In the genomic region with DNA sequence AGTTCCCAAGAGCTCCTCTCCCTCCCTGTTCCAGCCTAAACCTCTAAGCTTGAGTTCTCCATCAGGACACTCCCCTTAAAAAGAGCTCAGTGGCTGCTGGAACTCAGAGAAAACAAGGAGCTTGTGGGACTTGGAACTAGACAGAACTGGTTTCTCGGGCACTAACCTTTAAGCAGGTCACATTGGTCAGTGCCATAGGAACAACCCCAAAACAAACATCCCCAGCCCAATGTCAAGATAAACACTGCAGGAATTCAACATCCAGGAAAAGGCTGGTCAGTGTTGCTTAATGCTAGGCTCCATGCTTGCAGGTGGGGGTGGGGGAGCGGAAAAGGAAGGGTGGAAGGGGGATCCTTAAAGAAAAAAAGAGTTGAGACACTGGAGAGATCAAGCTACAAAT, we compare ENCODE assay signal across 18 mouse cellular contexts.
DNase-seq lines count a peak whose midpoint lies in the region; ATAC-seq and TF ChIP-seq lines count a peak whose summit lies in the region.
"Had no signal": no experiment of that assay in that cellular context is flagged by ENCODE, and none has a peak within 500 bp of the region (broad histone marks: within the 10 kb centered on the region; RNA-seq: fewer than 3 reads in every experiment).

No protein-coding gene starts in this region.

- H3K4me2 ChIP-seq in heart, embryonic 12.5 days: no peak overlapping the region
- H3K4me2 ChIP-seq in lung, embryonic 16.5 days (ENCODE audit: low read depth, low read length): no peak overlapping the region
- H3K4me2 ChIP-seq in lung, postnatal 0 days (replicated peaks; ENCODE audit: low read depth, low read length): no peak overlapping the region
- H3K4me2 ChIP-seq: heart, embryonic 13.5 days; intestine, embryonic 15.5 days; lung, embryonic 14.5 days; midbrain, embryonic 12.5 days had no signal

- no peaks in the 10 kb centered on the region for H3K27me3 ChIP-seq in heart, embryonic 12.5 days (replicated peaks)
- H3K27me3 ChIP-seq in lung, embryonic 16.5 days (ENCODE audit: control insufficient read depth, insufficient read depth, low read depth, low read length): no peaks in the 10 kb centered on the region
- H3K27me3 ChIP-seq in lung, postnatal 0 days (replicated peaks; ENCODE audit: insufficient read depth, low read length): no peaks in the 10 kb centered on the region
- H3K27me3 ChIP-seq: CH12.LX; heart, embryonic 13.5 days; intestine, embryonic 15.5 days; midbrain, embryonic 12.5 days had no signal

- no peak for TF ChIP-seq POLR2A in lung, adult 2 months (IDR thresholded peaks at IDR 0.05; ENCODE audit: borderline replicate concordance, extremely low read depth, low read depth, low read length)

- no peak for DNase-seq in heart, postnatal 36 days
- no peak for DNase-seq in lung, adult 2 months
- peak; percentile 90 for DNase-seq in lung, postnatal 0 days (ENCODE audit: low spot score)
- no peak for DNase-seq in gastrocnemius, adult 2 months
- no peak for DNase-seq in ovary, postnatal 10 days (ENCODE audit: low spot score)
- DNase-seq: adrenal gland, adult 2 months; cerebellum, adult 9-10 months; gastrocnemius, postnatal 14 days; lung, embryonic 14.5 days; thymus, adult 18-20 months had no signal

- peaks cover 85% of the 10 kb centered on the region for H3K36me3 ChIP-seq in heart, embryonic 12.5 days
- peaks cover 30% of the 10 kb centered on the region; the same call in 1 of the 2 replicates for H3K36me3 ChIP-seq in lung, embryonic 16.5 days (ENCODE audit: control insufficient read depth, insufficient read depth, low read length)
- peaks cover 17% of the 10 kb centered on the region; the same call in 1 of the 2 replicates for H3K36me3 ChIP-seq in lung, postnatal 0 days (ENCODE audit: insufficient read depth, low read length)

- 70% methylated on average over 2 of the region's 2 CpGs for WGBS in heart, embryonic 12.5 days
- WGBS in lung, embryonic 16.5 days: 51% methylated on average over 2 of the region's 2 CpGs
- 40% methylated on average over 2 of the region's 2 CpGs for WGBS in lung, adult 2 months
- 38% methylated on average over 2 of the region's 2 CpGs for WGBS in lung, postnatal 0 days

- no peak overlapping the region for H3K9ac ChIP-seq in heart, embryonic 12.5 days
- no peak overlapping the region for H3K9ac ChIP-seq in lung, embryonic 16.5 days (ENCODE audit: low read length)
- H3K9ac ChIP-seq in lung, postnatal 0 days (replicated peaks; ENCODE audit: low read depth): no peak overlapping the region
- H3K9ac ChIP-seq: heart, embryonic 13.5 days; intestine, embryonic 15.5 days; lung, embryonic 14.5 days; midbrain, embryonic 12.5 days had no signal

- H3K9me3 ChIP-seq in heart, embryonic 12.5 days (replicated peaks): no peaks in the 10 kb centered on the region
- no peaks in the 10 kb centered on the region for H3K9me3 ChIP-seq in lung, embryonic 16.5 days (ENCODE audit: control insufficient read depth, low read length)
- H3K9me3 ChIP-seq in lung, postnatal 0 days (ENCODE audit: low read length): no peaks in the 10 kb centered on the region
- H3K9me3 ChIP-seq: heart, embryonic 13.5 days; intestine, embryonic 15.5 days; midbrain, embryonic 12.5 days had no signal

- no peaks in the 10 kb centered on the region for H3K4me1 ChIP-seq in heart, embryonic 12.5 days (replicated peaks)
- 0 out of 2 replicates have a peak, but pooled peaks cover 3% of the 10 kb centered on the region for H3K4me1 ChIP-seq in lung, embryonic 16.5 days (replicated peaks; ENCODE audit: control insufficient read depth, insufficient read depth, low read length)
- H3K4me1 ChIP-seq in lung, adult 2 months (ENCODE audit: control insufficient read depth, insufficient read depth, low read length): peaks cover 2% of the 10 kb centered on the region; the same call in 1 of the 2 replicates
- H3K4me1 ChIP-seq in lung, postnatal 0 days (ENCODE audit: insufficient read depth, low read depth, low read length): no peaks in the 10 kb centered on the region
- H3K4me1 ChIP-seq: heart, embryonic 13.5 days; intestine, embryonic 15.5 days; midbrain, embryonic 12.5 days had no signal

- intact Hi-C loops in heart, postnatal 36 days (cut with DNase I): no loop called here
- intact Hi-C loops in gastrocnemius, adult 2 months (cut with DNase I): no loop called here

- peak; percentile 29; the same call in 1 of the 2 replicates for ATAC-seq in heart, embryonic 12.5 days (ENCODE audit: insufficient number of reproducible peaks, low FRiP score)
- peak; percentile 66 for ATAC-seq in lung, embryonic 16.5 days (ENCODE audit: low read depth)
- peak; percentile 91 for ATAC-seq in lung, postnatal 0 days
- no peak for ATAC-seq in megakaryocyte, adult 5-6 weeks (ENCODE audit: poor library complexity, severe bottlenecking)
- ATAC-seq: intestine, embryonic 15.5 days had no signal

- TF ChIP-seq CTCF in lung, adult 2 months (IDR thresholded peaks at IDR 0.05; ENCODE audit: insufficient read depth, low read length): no peak
- no peak for TF ChIP-seq CTCF in lung, postnatal 0 days (IDR thresholded peaks at IDR 0.05)
- no peak for TF ChIP-seq CTCF in gastrocnemius, adult 2 months (IDR thresholded peaks at IDR 0.05)

- peak; percentile 81 for TF ChIP-seq EP300 in lung, postnatal 0 days (IDR thresholded peaks at IDR 0.05)

- H3K4me3 ChIP-seq in heart, embryonic 12.5 days: no peak overlapping the region
- H3K4me3 ChIP-seq in lung, embryonic 16.5 days (ENCODE audit: low read length): no peak overlapping the region
- H3K4me3 ChIP-seq in lung, adult 2 months (replicated peaks; ENCODE audit: extremely low read depth, low read depth, low read length): no peak overlapping the region
- no peak overlapping the region for H3K4me3 ChIP-seq in lung, postnatal 0 days (ENCODE audit: low read depth, low read length)
- no peak overlapping the region for H3K4me3 ChIP-seq in gastrocnemius, adult 2 months
- H3K4me3 ChIP-seq: erythroblast, embryonic 14.5 days; heart, embryonic 13.5 days; intestine, embryonic 15.5 days; midbrain, embryonic 12.5 days had no signal

- H3K27ac ChIP-seq in heart, embryonic 12.5 days (ENCODE audit: poor library complexity, severe bottlenecking): no peak overlapping the region
- H3K27ac ChIP-seq in lung, embryonic 16.5 days (ENCODE audit: low read length): no peak overlapping the region
- peak overlapping the region; percentile 54 for H3K27ac ChIP-seq in lung, postnatal 0 days (ENCODE audit: low read length)
- no peak overlapping the region for H3K27ac ChIP-seq in gastrocnemius, adult 2 months
- H3K27ac ChIP-seq: heart, embryonic 13.5 days; intestine, embryonic 15.5 days; midbrain, embryonic 12.5 days had no signal
